Mouse (Mus musculus): ENCODE measurements around the gene Zfp866. TPM values are rescaled to one million over a fixed set of nuclear protein-coding genes. Genes with fewer than 3 reads are reported as not detected.

Gene Zfp866
- polyA plus RNA-seq, 1 experiment from 2014 or later = 35.8 TPM

DNA sequence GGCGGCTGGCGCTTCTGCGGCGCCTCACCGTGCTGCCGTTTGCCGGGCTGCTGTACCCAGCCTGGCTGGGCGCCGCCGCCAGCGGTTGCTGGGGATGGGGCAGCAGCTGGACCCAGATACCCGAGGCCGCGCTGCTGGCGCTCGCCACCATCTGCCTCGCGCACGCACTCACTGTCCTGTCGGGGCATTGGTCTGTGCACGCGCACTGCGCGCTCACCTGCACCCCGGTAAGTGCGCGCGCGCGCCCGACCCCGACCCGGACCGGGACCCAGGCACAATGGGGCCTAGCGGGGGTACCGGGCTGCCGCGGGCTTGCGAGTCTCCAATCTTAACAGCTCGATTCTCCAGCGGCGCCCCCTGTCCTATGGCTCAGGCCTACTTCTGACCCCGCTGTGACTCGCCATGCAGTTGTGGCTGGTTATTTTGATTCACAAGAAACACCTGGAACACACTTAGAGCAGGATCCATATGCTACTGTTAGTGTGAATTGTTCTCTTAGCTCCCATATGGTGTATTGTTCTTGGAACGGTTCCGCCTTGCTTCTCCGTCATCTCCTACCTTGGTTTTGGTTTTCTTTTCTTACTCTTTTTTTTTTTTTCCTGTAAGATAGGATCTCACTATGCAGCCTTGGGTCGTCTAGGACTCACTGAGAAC, 564 bp upstream of the Zfp866 start:
- peaks cover 12% of the 10 kb centered on the region for H3K4me1 ChIP-seq (ENCODE audit: control insufficient read depth, insufficient read depth, low read length)
- ATAC-seq (ENCODE audit: low FRiP score, low TSS enrichment) = peak; percentile 65
- H3K9ac ChIP-seq (ENCODE audit: low read depth, low read length) = peak overlapping the region; percentile 96
- WGBS = under 1% methylated on average over 47 of the region's 48 CpGs
- H3K27ac ChIP-seq (ENCODE audit: low read depth, low read length) = peak overlapping the region; percentile 84
- H3K27me3 ChIP-seq (ENCODE audit: control insufficient read depth, insufficient read depth, low read length) = no peaks in the 10 kb centered on the region
- peak overlapping the region; percentile 99 for H3K4me3 ChIP-seq (ENCODE audit: low read length)
- H3K36me3 ChIP-seq (ENCODE audit: control insufficient read depth, insufficient read depth, low read length) = peaks cover 34% of the 10 kb centered on the region
- H3K4me2 ChIP-seq (replicated peaks; ENCODE audit: low read depth, low read length) = peak overlapping the region; percentile 79
- no peaks in the 10 kb centered on the region for H3K9me3 ChIP-seq (ENCODE audit: control insufficient read depth, low read length)

DNA sequence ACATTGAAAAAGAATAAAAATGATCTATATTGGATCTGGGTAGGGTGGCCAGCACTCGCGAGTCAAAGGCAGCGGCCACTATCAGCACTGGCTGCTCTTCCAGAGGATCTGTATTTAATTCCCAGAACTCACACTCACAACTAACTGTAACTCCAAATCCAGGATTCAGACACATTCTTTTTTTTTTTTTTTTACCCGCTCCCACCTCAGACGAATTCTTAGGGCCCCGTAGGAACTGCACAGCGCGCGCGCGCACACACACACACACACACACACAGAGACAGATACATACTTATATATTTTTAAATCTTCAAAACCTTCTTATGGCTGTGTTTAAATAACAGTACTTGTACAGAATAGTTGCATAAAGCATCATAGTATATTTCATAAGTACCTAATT, 614 bp downstream of the Zfp866 start:
- Histone ChIP-seq H3K27me3 (ENCODE audit: control insufficient read depth, insufficient read depth, low read length) (no peaks in the 10 kb centered on the region), H3K9ac (ENCODE audit: low read depth, low read length) (peak overlapping the region; percentile 96; the same call in 1 of the 2 replicates), H3K4me3 (ENCODE audit: low read length) (peak overlapping the region; percentile 99), H3K36me3 (ENCODE audit: control insufficient read depth, insufficient read depth, low read length) (peaks cover 22% of the 10 kb centered on the region), H3K9me3 (ENCODE audit: control insufficient read depth, low read length) (no peaks in the 10 kb centered on the region), H3K27ac (ENCODE audit: low read depth, low read length) (peak overlapping the region; percentile 84), H3K4me1 (ENCODE audit: control insufficient read depth, insufficient read depth, low read length) (peaks cover 12% of the 10 kb centered on the region), H3K4me2 (replicated peaks; ENCODE audit: low read depth, low read length) (peak overlapping the region; percentile 79)
- WGBS = 33% methylated on average over 11 of the region's 11 CpGs
- 0 out of 2 replicates have a peak, but pooled peaks have one; percentile 21 for ATAC-seq (ENCODE audit: low FRiP score, low TSS enrichment)

DNA sequence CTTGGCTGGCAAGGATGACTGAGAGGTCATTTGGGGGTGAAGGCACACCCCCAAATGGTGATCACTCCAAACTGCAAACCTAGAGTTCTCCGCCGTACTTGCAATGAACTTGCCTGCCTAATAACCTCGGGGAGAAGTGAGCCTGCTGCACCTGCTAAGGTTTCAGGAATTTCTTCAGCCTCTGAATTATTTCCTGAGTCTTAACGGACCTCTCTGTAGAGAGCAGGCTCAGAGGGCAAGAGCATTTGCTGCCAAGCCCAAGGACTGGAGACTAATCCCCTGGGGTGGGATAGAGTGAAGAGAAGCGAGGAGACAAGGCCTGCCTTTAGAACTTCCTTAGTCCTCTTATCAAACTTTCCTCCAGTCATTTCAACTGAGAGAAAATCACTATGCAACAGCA, 1.2 kb downstream of the Zfp866 start:
- peak overlapping the region; percentile 79 for H3K4me2 ChIP-seq (replicated peaks; ENCODE audit: low read depth, low read length)
- peaks cover 16% of the 10 kb centered on the region for H3K36me3 ChIP-seq (ENCODE audit: control insufficient read depth, insufficient read depth, low read length)
- H3K9ac ChIP-seq (ENCODE audit: low read depth, low read length) = no peak overlapping the region
- no peak for ATAC-seq (ENCODE audit: low FRiP score, low TSS enrichment)
- WGBS = 74% methylated on average over 5 of the region's 5 CpGs
- H3K4me3 ChIP-seq (ENCODE audit: low read length) = 0 out of 2 replicates have a peak overlapping the region, but pooled peaks have one; percentile 99
- H3K4me1 ChIP-seq (ENCODE audit: control insufficient read depth, insufficient read depth, low read length) = peaks cover 12% of the 10 kb centered on the region
- H3K9me3 ChIP-seq (ENCODE audit: control insufficient read depth, low read length) = no peaks in the 10 kb centered on the region
- H3K27me3 ChIP-seq (ENCODE audit: control insufficient read depth, insufficient read depth, low read length) = no peaks in the 10 kb centered on the region
- no peak overlapping the region for H3K27ac ChIP-seq (ENCODE audit: low read depth, low read length)

DNA sequence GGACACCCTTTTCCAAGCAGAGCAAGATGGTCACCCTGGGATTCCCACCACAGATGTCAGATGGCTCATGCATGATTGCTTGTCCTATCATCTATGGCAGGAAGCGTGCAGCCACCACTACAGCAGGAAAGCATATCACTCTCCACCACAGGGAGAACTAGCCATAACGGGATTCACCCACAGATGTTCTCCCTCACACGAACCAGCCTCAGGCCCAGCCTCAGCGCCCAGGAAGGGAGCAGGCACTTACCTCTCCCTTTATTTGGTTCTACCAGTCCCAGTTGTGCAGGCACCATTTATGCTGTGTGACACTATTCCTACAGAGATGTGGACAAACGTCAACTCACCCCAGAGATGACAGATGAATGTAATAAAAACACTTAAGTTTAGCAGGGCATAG, 1.9 kb downstream of the Zfp866 start:
- 90% methylated on average over 5 of the region's 5 CpGs for WGBS
- Histone ChIP-seq H3K27me3 (ENCODE audit: control insufficient read depth, insufficient read depth, low read length) (no peaks in the 10 kb centered on the region), H3K4me3 (ENCODE audit: low read length) (no peak overlapping the region)

DNA sequence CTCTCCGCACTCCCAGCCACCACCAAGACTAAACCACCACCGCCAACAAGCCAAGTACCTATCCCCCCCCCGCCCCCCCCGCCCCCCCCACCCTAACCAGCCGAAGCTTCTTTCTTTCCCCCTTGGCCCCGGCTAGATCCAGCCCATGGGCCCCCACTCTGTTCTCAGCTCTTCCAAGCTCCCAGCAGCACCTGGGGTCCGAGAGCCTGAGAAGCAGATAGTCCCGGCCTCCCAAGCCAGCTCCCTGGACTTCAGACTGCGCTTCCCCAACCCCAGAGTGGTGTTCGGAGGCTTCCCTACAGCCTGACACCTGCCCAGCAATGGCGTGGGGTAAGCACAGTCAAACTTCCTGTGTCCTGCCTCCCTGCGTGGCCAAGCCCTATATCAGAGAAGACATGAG, 13.9 kb downstream of the Zfp866 start:
- Histone ChIP-seq H3K27me3 (ENCODE audit: control insufficient read depth, insufficient read depth, low read length) (no peaks in the 10 kb centered on the region), H3K4me1 (ENCODE audit: control insufficient read depth, insufficient read depth, low read length) (peaks cover 10% of the 10 kb centered on the region; the same call in 1 of the 2 replicates), H3K36me3 (ENCODE audit: control insufficient read depth, insufficient read depth, low read length) (no peaks in the 10 kb centered on the region), H3K9ac (ENCODE audit: low read depth, low read length) (no peak overlapping the region), H3K4me2 (replicated peaks; ENCODE audit: low read depth, low read length) (no peak overlapping the region), H3K27ac (ENCODE audit: low read depth, low read length) (no peak overlapping the region), H3K4me3 (ENCODE audit: low read length) (no peak overlapping the region), H3K9me3 (ENCODE audit: control insufficient read depth, low read length) (no peaks in the 10 kb centered on the region)
- no peak for ATAC-seq (ENCODE audit: low FRiP score, low TSS enrichment)
- WGBS = 72% methylated on average over 9 of the region's 12 CpGs

More for the DNA sequence above, 1.9 kb downstream of the Zfp866 start:
- Histone ChIP-seq H3K36me3 (ENCODE audit: control insufficient read depth, insufficient read depth, low read length) (peaks cover 9% of the 10 kb centered on the region), H3K27ac (ENCODE audit: low read depth, low read length) (no peak overlapping the region), H3K4me1 (ENCODE audit: control insufficient read depth, insufficient read depth, low read length) (peaks cover 12% of the 10 kb centered on the region), H3K9ac (ENCODE audit: low read depth, low read length) (no peak overlapping the region), H3K4me2 (replicated peaks; ENCODE audit: low read depth, low read length) (no peak overlapping the region), H3K9me3 (ENCODE audit: control insufficient read depth, low read length) (no peaks in the 10 kb centered on the region)
- no peak for ATAC-seq (ENCODE audit: low FRiP score, low TSS enrichment)

DNA sequence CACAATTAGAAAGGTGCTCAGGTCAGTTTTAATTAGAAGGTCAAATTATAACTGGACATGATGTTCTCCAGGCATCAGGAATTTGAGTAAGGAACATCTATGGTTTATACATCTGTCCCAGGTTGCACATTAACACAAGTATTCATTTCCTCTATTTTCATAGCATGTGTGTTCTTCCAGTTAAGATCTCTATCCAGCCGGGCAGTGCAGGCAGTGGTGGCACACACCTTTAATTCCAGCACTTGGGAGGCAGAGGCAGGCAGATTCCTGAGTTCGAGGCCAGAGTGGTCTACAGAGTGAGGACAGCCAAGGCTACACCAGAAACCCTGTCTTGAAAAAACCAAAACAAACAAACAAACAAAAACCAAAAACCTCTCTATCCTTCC, 15.8 kb downstream of the Zfp866 start:
- no peak; the same call in 1 of the 2 replicates for ATAC-seq (ENCODE audit: low FRiP score, low TSS enrichment)
- Histone ChIP-seq H3K36me3 (ENCODE audit: control insufficient read depth, insufficient read depth, low read length) (0 out of 2 replicates have a peak, but pooled peaks cover 4% of the 10 kb centered on the region), H3K4me1 (ENCODE audit: control insufficient read depth, insufficient read depth, low read length) (peaks cover 10% of the 10 kb centered on the region; the same call in 1 of the 2 replicates), H3K27ac (ENCODE audit: low read depth, low read length) (no peak overlapping the region), H3K9me3 (ENCODE audit: control insufficient read depth, low read length) (no peaks in the 10 kb centered on the region), H3K4me3 (ENCODE audit: low read length) (peak overlapping the region; percentile 82), H3K9ac (ENCODE audit: low read depth, low read length) (no peak overlapping the region), H3K4me2 (replicated peaks; ENCODE audit: low read depth, low read length) (peak overlapping the region; percentile 36), H3K27me3 (ENCODE audit: control insufficient read depth, insufficient read depth, low read length) (no peaks in the 10 kb centered on the region)
- WGBS = 46% methylated on average over 2 of the region's 2 CpGs

DNA sequence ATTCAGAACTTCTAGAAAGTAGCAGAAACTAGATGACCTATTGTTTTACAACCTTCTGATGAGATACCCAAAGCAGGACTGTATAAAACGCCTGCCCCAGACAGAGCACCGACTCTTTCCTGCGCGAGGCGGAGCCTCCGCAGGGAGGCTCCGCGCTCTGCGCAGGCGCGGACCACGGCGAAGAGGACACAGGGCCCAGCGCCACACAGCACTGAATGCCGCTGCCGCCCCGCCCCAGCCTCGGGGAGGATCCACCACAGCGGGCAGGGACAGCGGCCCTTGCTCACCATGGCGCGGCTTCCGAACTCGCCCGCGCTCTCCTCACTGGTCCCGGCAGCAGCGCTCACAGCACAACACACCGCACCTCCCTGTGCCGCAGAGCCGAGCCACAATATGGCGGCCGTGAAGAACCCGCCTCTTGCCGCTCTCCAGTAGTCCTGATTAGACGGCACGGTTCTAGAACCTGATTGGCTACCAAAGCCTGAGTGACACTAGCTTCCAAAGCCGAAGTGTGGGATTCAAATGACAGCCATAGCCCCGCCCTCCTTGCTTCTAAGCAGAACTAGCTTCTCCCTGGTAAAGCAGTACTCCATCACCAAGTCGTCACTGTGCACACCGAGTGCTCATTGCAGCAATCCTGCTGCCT, 16.4 kb downstream of the Zfp866 start, which contains the start of gene Gm20422:
Gene Gm20422, minus strand, starts transcription at position 384 of the 646 bp plus-strand sequence.
- H3K27ac ChIP-seq (ENCODE audit: low read depth, low read length) = peak within 1 kb of the TSS; percentile 99
- peaks cover 7% of the 10 kb centered on the region; the same call in 1 of the 2 replicates for H3K36me3 ChIP-seq (ENCODE audit: control insufficient read depth, insufficient read depth, low read length)
- peak; percentile 99 for ATAC-seq (ENCODE audit: low FRiP score, low TSS enrichment)
- H3K27me3 ChIP-seq (ENCODE audit: control insufficient read depth, insufficient read depth, low read length) = no peaks in the 10 kb centered on the region
- H3K4me1 ChIP-seq (ENCODE audit: control insufficient read depth, insufficient read depth, low read length) = peaks cover 10% of the 10 kb centered on the region; the same call in 1 of the 2 replicates
- under 1% methylated on average over 41 of the region's 41 CpGs for WGBS
- peak within 1 kb of the TSS; percentile 94 for H3K9ac ChIP-seq (ENCODE audit: low read depth, low read length)
- peak within 1 kb of the TSS; percentile 65 for H3K4me2 ChIP-seq (replicated peaks; ENCODE audit: low read depth, low read length)
- H3K9me3 ChIP-seq (ENCODE audit: control insufficient read depth, low read length) = no peaks in the 10 kb centered on the region
- H3K4me3 ChIP-seq (ENCODE audit: low read length) = peak within 1 kb of the TSS; percentile 82

DNA sequence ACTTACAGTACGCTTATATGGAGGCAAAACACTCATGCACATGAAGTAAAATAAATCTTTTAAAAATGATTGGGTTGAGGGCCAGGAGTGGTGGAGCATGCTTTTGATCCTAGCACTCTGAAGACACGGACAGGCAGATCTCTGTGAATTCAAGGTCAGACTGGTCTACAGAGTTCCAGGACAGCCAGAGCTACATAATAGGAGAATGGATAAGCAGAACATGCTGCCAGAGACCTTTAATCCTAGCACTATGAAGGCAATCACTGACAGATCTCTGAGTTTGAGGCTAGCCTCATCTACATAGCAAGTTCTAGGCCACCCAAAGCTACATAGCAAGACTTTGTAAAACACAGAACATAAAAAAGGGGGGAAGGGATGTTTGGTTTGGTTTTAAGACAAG, 18.9 kb downstream of the Zfp866 start:
- no peak for ATAC-seq (ENCODE audit: low FRiP score, low TSS enrichment)
- peaks cover 32% of the 10 kb centered on the region for H3K36me3 ChIP-seq (ENCODE audit: control insufficient read depth, insufficient read depth, low read length)
- WGBS = 83% methylated on average over 2 of the region's 2 CpGs

DNA sequence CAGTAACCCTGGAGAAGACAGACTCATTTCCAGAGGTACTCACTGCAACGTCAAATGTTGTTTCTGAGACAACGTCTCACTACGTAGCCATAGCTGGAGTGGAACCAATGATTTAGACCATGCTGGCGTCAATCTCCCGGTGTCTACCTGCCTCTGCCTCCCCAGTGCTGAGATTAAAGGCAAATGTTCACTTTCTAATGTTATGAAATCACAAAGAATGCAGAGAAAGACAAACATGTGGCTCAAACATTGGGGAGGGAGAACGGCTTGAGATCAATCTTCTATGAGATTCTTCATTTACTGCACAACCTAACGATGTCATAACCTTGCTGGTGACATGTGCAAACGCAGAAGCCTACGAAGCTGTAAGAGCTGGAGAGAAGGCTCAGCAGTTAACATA, 19.8 kb downstream of the Zfp866 start:
- H3K9me3 ChIP-seq (ENCODE audit: control insufficient read depth, low read length) = peaks cover 5% of the 10 kb centered on the region; the same call in 1 of the 2 replicates
- peaks cover 10% of the 10 kb centered on the region; the same call in 1 of the 2 replicates for H3K4me1 ChIP-seq (ENCODE audit: control insufficient read depth, insufficient read depth, low read length)
- H3K36me3 ChIP-seq (ENCODE audit: control insufficient read depth, insufficient read depth, low read length) = peaks cover 41% of the 10 kb centered on the region
- no peak overlapping the region for H3K4me3 ChIP-seq (ENCODE audit: low read length)
- no peaks in the 10 kb centered on the region for H3K27me3 ChIP-seq (ENCODE audit: control insufficient read depth, insufficient read depth, low read length)
- WGBS = 86% methylated on average over 9 of the region's 9 CpGs
- no peak overlapping the region for H3K9ac ChIP-seq (ENCODE audit: low read depth, low read length)
- H3K4me2 ChIP-seq (replicated peaks; ENCODE audit: low read depth, low read length) = no peak overlapping the region
- ATAC-seq (ENCODE audit: low FRiP score, low TSS enrichment) = no peak
- no peak overlapping the region for H3K27ac ChIP-seq (ENCODE audit: low read depth, low read length)

More for the DNA sequence above, 18.9 kb downstream of the Zfp866 start:
- Histone ChIP-seq H3K4me3 (ENCODE audit: low read length) (no peak overlapping the region), H3K9me3 (ENCODE audit: control insufficient read depth, low read length) (no peaks in the 10 kb centered on the region), H3K27me3 (ENCODE audit: control insufficient read depth, insufficient read depth, low read length) (no peaks in the 10 kb centered on the region), H3K4me2 (replicated peaks; ENCODE audit: low read depth, low read length) (no peak overlapping the region), H3K27ac (ENCODE audit: low read depth, low read length) (no peak overlapping the region), H3K9ac (ENCODE audit: low read depth, low read length) (no peak overlapping the region), H3K4me1 (ENCODE audit: control insufficient read depth, insufficient read depth, low read length) (peaks cover 10% of the 10 kb centered on the region; the same call in 1 of the 2 replicates)
